Mouse (Mus musculus): ENCODE measurements at regions not wholly inside any gene's neighbourhood (a gene's known extent, or its start where the extent isn't known, plus 50 kb on each side); places are given as distances from the start of the nearest gene placed in this dataset.

DNA sequence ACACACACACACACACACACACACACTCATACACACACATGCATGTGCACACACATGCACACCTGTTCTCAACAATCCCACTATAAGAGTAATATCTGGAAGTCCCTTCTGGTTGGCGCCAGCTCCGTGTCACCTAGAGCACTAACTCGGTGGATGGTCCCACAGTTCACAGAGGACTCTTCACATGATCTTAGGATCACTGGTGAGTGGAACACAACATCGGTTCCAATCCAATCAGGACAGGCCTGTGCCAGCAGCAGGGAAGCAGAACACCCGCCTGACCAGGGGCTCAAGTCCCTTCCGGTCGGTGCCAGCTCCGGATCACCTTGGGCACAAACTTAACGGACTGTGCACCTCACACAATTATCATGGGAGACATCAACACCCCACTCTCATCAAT lies 651.7 kb downstream of the Zfp706 start:
- Histone ChIP-seq H3K27ac (replicated peaks in 1 of 2; ENCODE audit: control insufficient read depth in 1 of 2, insufficient read depth in 1 of 2, low read depth in 2 of 2, low read length in 2 of 2) (no peak overlapping the region), H3K4me3 (ENCODE audit: control insufficient read depth in 1 of 2, insufficient read depth in 1 of 2, low read depth in 1 of 2, low read length in 2 of 2) (no peak overlapping the region), H3K36me3 (ENCODE audit: control insufficient read depth, insufficient read depth, low read length) (no peaks in the 10 kb centered on the region), H3K9ac (ENCODE audit: low read length) (no peak overlapping the region), H3K9me3 (ENCODE audit: control insufficient read depth, low read length) (no peaks in the 10 kb centered on the region), H3K4me1 (ENCODE audit: control insufficient read depth in 2 of 2, insufficient read depth in 2 of 2, low read length in 2 of 2) (peaks cover 2 to 3% of the 10 kb centered on the region in 2 experiments; a peak in 3 of 4 replicates), H3K27me3 (ENCODE audit: control insufficient read depth, insufficient read depth, low read length) (no peaks in the 10 kb centered on the region), H3K4me2 (ENCODE audit: low read length) (no peak overlapping the region)
- WGBS: 89% methylated on average over 9 of the region's 9 CpGs
- ATAC-seq (ENCODE audit: insufficient number of reproducible peaks, insufficient read depth, low FRiP score, low read depth): no peak

DNA sequence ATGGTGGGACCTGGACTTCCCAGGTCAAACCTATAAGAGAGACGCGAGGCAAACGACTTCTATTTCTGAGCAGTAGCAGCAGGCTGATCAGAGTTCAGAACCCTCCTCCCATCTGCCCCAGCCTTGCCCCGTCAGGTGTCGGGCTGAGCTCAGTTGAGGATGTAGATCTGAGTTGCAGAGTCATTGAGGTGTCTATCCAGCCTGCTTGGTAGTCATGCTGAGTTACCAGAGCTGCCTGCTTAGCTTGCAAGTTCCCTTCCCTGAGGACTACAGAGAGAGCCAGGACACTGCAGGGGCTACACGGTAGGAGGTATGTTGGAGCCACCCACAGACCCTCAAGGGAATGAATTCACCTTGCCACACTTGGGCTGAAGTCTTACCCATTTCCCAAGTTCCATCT lies 653.0 kb downstream of the Zfp706 start:
- Histone ChIP-seq H3K4me1 (ENCODE audit: control insufficient read depth in 2 of 2, insufficient read depth in 2 of 2, low read length in 2 of 2) (no peaks in the 10 kb centered on the region), H3K36me3 (ENCODE audit: control insufficient read depth, insufficient read depth, low read length) (no peaks in the 10 kb centered on the region), H3K9ac (ENCODE audit: low read length) (no peak overlapping the region), H3K4me2 (ENCODE audit: low read length) (no peak overlapping the region), H3K9me3 (ENCODE audit: control insufficient read depth, low read length) (no peaks in the 10 kb centered on the region), H3K4me3 (ENCODE audit: control insufficient read depth in 1 of 2, insufficient read depth in 1 of 2, low read depth in 1 of 2, low read length in 2 of 2) (no peak overlapping the region), H3K27ac (replicated peaks in 1 of 2; ENCODE audit: control insufficient read depth in 1 of 2, insufficient read depth in 1 of 2, low read depth in 2 of 2, low read length in 2 of 2) (no peak overlapping the region), H3K27me3 (ENCODE audit: control insufficient read depth, insufficient read depth, low read length) (no peaks in the 10 kb centered on the region)
- WGBS: 58% methylated on average over 6 of the region's 6 CpGs
- ATAC-seq (ENCODE audit: insufficient number of reproducible peaks, insufficient read depth, low FRiP score, low read depth): no peak

DNA sequence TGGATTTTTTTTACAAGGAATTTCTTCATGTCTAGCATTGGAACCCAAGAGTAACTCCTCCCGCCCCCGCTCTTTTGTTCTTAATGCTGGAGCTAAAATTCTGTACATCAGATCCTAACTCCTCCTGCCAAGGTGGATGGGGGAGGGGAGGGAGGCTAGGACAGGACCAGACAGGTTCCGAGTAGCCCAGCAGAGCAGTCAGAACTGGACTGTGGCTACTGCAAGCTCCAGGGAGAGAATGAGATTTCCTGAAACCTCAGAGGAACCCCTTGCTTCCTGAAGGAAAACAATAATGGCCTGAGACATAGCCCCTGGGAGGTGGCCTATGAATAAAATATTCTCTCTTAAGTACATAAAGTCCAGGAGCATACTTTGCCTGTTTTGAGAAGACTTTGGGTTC lies 653.8 kb downstream of the Zfp706 start:
- Histone ChIP-seq H3K4me3 (ENCODE audit: control insufficient read depth in 1 of 2, insufficient read depth in 1 of 2, low read depth in 1 of 2, low read length in 2 of 2) (no peak overlapping the region), H3K9me3 (ENCODE audit: control insufficient read depth, low read length) (no peaks in the 10 kb centered on the region), H3K4me1 (ENCODE audit: control insufficient read depth in 2 of 2, insufficient read depth in 2 of 2, low read length in 2 of 2) (no peaks in the 10 kb centered on the region), H3K27ac (replicated peaks in 1 of 2; ENCODE audit: control insufficient read depth in 1 of 2, insufficient read depth in 1 of 2, low read depth in 2 of 2, low read length in 2 of 2) (no peak overlapping the region), H3K36me3 (ENCODE audit: control insufficient read depth, insufficient read depth, low read length) (no peaks in the 10 kb centered on the region), H3K27me3 (ENCODE audit: control insufficient read depth, insufficient read depth, low read length) (no peaks in the 10 kb centered on the region), H3K4me2 (ENCODE audit: low read length) (no peak overlapping the region), H3K9ac (ENCODE audit: low read length) (no peak overlapping the region)
- WGBS: 82% methylated on average over 3 of the region's 3 CpGs
- ATAC-seq (ENCODE audit: insufficient number of reproducible peaks, insufficient read depth, low FRiP score, low read depth): no peak

DNA sequence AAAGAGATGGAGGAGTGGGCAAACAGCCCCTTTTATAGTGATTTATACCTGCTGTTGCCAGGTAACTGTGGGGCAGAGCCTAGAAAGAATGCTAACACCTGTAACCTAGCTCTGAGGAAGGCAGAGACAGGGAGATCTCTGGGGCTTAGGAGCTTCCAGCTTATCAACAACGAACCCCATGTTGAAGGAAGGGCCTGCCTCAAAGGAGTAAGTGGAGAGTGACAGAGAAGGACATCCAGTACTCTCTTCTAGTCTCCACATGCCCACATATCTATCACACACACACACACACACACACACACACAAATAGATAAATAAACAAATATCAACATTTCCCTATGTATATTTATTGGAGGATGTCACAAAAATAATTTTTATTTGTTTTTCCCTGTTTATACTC lies 654.6 kb downstream of the Zfp706 start:
- H3K4me3 ChIP-seq (ENCODE audit: control insufficient read depth in 1 of 2, insufficient read depth in 1 of 2, low read depth in 1 of 2, low read length in 2 of 2): no peak overlapping the region
- no peaks in the 10 kb centered on the region for H3K4me1 ChIP-seq (ENCODE audit: control insufficient read depth in 2 of 2, insufficient read depth in 2 of 2, low read length in 2 of 2)
- no peak overlapping the region for H3K27ac ChIP-seq (replicated peaks in 1 of 2; ENCODE audit: control insufficient read depth in 1 of 2, insufficient read depth in 1 of 2, low read depth in 2 of 2, low read length in 2 of 2)
- no peaks in the 10 kb centered on the region for H3K36me3 ChIP-seq (ENCODE audit: control insufficient read depth, insufficient read depth, low read length)
- no peak overlapping the region for H3K9ac ChIP-seq (ENCODE audit: low read length)
- H3K27me3 ChIP-seq (ENCODE audit: control insufficient read depth, insufficient read depth, low read length): no peaks in the 10 kb centered on the region
- ATAC-seq (ENCODE audit: insufficient number of reproducible peaks, insufficient read depth, low FRiP score, low read depth): no peak
- H3K4me2 ChIP-seq (ENCODE audit: low read length): no peak overlapping the region
- H3K9me3 ChIP-seq (ENCODE audit: control insufficient read depth, low read length): no peaks in the 10 kb centered on the region
- 50% methylated on average over 1 of the region's 1 CpGs for WGBS

DNA sequence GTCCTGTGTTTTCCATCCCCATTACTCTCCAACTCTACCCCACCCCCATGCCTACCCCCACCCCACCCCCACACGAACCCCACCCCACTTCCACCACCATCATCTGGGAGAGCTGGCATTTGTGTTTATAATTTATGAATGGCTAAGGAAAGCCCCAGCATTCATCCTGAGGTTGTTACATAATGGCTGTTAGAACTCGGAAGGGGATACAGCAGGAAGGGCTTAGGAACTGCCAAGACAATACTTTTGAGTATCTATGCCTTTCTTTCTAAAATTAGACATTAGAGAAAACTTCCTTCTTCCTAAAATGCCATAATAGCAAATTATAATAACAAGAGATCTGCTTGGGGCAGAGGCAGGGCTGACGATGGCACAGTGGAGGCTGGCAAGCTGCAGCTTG lies 655.9 kb downstream of the Zfp706 start:
- ATAC-seq (ENCODE audit: insufficient number of reproducible peaks, insufficient read depth, low FRiP score, low read depth): no peak
- Histone ChIP-seq H3K4me3 (ENCODE audit: control insufficient read depth in 1 of 2, insufficient read depth in 1 of 2, low read depth in 1 of 2, low read length in 2 of 2) (no peak overlapping the region), H3K27ac (replicated peaks in 1 of 2; ENCODE audit: control insufficient read depth in 1 of 2, insufficient read depth in 1 of 2, low read depth in 2 of 2, low read length in 2 of 2) (no peak overlapping the region), H3K9ac (ENCODE audit: low read length) (no peak overlapping the region), H3K9me3 (ENCODE audit: control insufficient read depth, low read length) (no peaks in the 10 kb centered on the region), H3K4me1 (ENCODE audit: control insufficient read depth in 2 of 2, insufficient read depth in 2 of 2, low read length in 2 of 2) (no peaks in the 10 kb centered on the region), H3K27me3 (ENCODE audit: control insufficient read depth, insufficient read depth, low read length) (no peaks in the 10 kb centered on the region), H3K36me3 (ENCODE audit: control insufficient read depth, insufficient read depth, low read length) (no peaks in the 10 kb centered on the region), H3K4me2 (ENCODE audit: low read length) (no peak overlapping the region)
- 52% methylated on average over 3 of the region's 3 CpGs for WGBS

DNA sequence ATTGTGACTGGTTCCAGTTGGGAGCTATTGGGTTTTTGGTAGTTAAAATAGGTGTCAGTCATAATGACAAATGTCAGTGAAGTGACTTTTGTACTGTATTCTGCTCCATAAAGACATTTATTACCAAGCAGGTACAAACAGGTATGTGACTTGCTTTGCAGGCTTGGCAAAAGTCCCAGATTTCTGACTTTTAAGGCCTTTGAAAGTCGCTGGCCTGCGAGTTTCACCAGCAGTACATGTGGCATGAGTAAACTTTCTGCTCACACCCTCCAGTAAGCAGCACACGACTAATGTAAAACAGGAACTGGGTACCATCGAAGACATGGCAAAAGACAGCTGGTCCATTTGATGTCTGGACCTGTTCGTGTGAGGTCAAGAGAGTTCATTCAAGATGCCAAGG lies 659.2 kb downstream of the Zfp706 start:
- H3K27me3 ChIP-seq (ENCODE audit: control insufficient read depth, insufficient read depth, low read length): no peaks in the 10 kb centered on the region
- no peaks in the 10 kb centered on the region for H3K36me3 ChIP-seq (ENCODE audit: control insufficient read depth, insufficient read depth, low read length)
- no peaks in the 10 kb centered on the region for H3K9me3 ChIP-seq (ENCODE audit: control insufficient read depth, low read length)
- H3K4me3 ChIP-seq (ENCODE audit: control insufficient read depth in 1 of 2, insufficient read depth in 1 of 2, low read depth in 1 of 2, low read length in 2 of 2): no peak overlapping the region
- H3K4me1 ChIP-seq (ENCODE audit: control insufficient read depth in 2 of 2, insufficient read depth in 2 of 2, low read length in 2 of 2): peaks cover 7 to 9% of the 10 kb centered on the region in 2 experiments; a peak in 3 of 4 replicates
- no peak overlapping the region for H3K9ac ChIP-seq (ENCODE audit: low read length)
- ATAC-seq (ENCODE audit: insufficient number of reproducible peaks, insufficient read depth, low FRiP score, low read depth): no peak
- no peak overlapping the region for H3K27ac ChIP-seq (replicated peaks in 1 of 2; ENCODE audit: control insufficient read depth in 1 of 2, insufficient read depth in 1 of 2, low read depth in 2 of 2, low read length in 2 of 2)
- no peak overlapping the region for H3K4me2 ChIP-seq (ENCODE audit: low read length)
- WGBS: 80% methylated on average over 5 of the region's 5 CpGs

DNA sequence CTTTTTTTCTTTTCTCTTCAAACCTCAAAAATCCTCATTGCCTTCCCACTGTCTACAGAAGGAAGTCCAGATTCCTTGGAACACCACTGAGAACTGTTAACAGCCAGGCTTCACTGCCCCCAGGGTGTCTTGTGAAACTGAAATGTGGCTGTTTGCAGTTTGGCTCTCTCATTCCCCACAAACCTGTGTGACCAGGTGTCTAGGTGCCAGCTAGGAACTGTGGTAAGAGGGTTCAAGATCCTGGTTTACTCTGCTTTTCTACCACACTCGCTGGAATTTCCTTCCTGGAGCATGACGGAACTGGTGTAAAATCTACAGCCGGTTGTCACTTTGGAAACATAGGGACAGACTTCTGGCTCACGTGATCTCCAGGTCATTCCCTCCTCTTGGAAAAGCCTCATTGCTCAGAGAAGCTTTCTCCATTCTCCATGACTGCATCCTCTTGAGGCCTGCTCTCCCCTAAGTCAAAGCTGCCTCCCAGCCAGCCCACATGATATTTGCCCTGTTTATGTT lies 660.2 kb downstream of the Zfp706 start:
- no peak for ATAC-seq (ENCODE audit: insufficient number of reproducible peaks, insufficient read depth, low FRiP score, low read depth)
- Histone ChIP-seq H3K36me3 (ENCODE audit: control insufficient read depth, insufficient read depth, low read length) (no peaks in the 10 kb centered on the region), H3K4me3 (ENCODE audit: control insufficient read depth in 1 of 2, insufficient read depth in 1 of 2, low read depth in 1 of 2, low read length in 2 of 2) (no peak overlapping the region), H3K9me3 (ENCODE audit: control insufficient read depth, low read length) (no peaks in the 10 kb centered on the region), H3K27ac (replicated peaks in 1 of 2; ENCODE audit: control insufficient read depth in 1 of 2, insufficient read depth in 1 of 2, low read depth in 2 of 2, low read length in 2 of 2) (no peak overlapping the region), H3K4me2 (ENCODE audit: low read length) (no peak overlapping the region), H3K27me3 (ENCODE audit: control insufficient read depth, insufficient read depth, low read length) (no peaks in the 10 kb centered on the region), H3K9ac (ENCODE audit: low read length) (no peak overlapping the region), H3K4me1 (ENCODE audit: control insufficient read depth in 2 of 2, insufficient read depth in 2 of 2, low read length in 2 of 2) (peaks cover 7 to 9% of the 10 kb centered on the region in 2 experiments; a peak in 3 of 4 replicates)
- WGBS: 61% methylated on average over 4 of the region's 4 CpGs

DNA sequence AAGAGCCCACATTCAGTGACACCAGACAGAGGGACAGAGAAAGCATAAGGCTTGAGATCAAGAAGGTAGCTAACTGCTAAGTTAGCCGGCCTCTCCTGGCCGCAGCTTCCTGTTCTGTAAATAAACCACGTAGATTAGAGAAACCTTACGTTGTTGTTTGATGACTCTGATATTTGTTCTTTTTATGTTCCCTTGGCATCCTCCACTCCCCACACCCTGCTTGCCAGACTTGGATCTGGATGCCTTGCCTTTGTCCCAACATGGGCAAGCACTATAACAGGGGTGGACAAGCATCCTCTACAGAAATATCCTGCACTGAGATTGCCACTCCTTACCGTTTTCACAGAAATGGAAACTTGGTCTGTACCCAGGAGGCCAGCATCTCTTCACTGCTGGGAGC lies 661.4 kb downstream of the Zfp706 start:
- H3K27me3 ChIP-seq (ENCODE audit: control insufficient read depth, insufficient read depth, low read length): no peaks in the 10 kb centered on the region
- no peak overlapping the region for H3K4me3 ChIP-seq (ENCODE audit: control insufficient read depth in 1 of 2, insufficient read depth in 1 of 2, low read depth in 1 of 2, low read length in 2 of 2)
- H3K9ac ChIP-seq (ENCODE audit: low read length): no peak overlapping the region
- no peak overlapping the region for H3K4me2 ChIP-seq (ENCODE audit: low read length)
- no peaks in the 10 kb centered on the region for H3K36me3 ChIP-seq (ENCODE audit: control insufficient read depth, insufficient read depth, low read length)
- peaks cover 7 to 9% of the 10 kb centered on the region in 2 experiments; a peak in 3 of 4 replicates for H3K4me1 ChIP-seq (ENCODE audit: control insufficient read depth in 2 of 2, insufficient read depth in 2 of 2, low read length in 2 of 2)
- H3K27ac ChIP-seq (replicated peaks in 1 of 2; ENCODE audit: control insufficient read depth in 1 of 2, insufficient read depth in 1 of 2, low read depth in 2 of 2, low read length in 2 of 2): no peak overlapping the region
- no peak for ATAC-seq (ENCODE audit: insufficient number of reproducible peaks, insufficient read depth, low FRiP score, low read depth)
- no peaks in the 10 kb centered on the region for H3K9me3 ChIP-seq (ENCODE audit: control insufficient read depth, low read length)
- 41% methylated on average over 5 of the region's 5 CpGs for WGBS

All from heart, embryonic 14.5 days (tissue).